In genomic region chr13:97555312-97555711, GRCm38 (mm10) we compare ENCODE assay signal across 32 mouse cellular contexts.
"Had no signal": no experiment of that assay in that cellular context is flagged by ENCODE, and none has a peak within 500 bp of the region (broad histone marks: within the 10 kb centered on the region; RNA-seq: fewer than 3 reads in every experiment).

No protein-coding gene starts in this region.

- H3K4me1 ChIP-seq: limb, embryonic 10.5 days; limb, embryonic 13.5 days; limb, embryonic 15.5 days; liver, embryonic 12.5 days; liver, embryonic 13.5 days; liver, embryonic 15.5 days; megakaryocyte, embryonic 14.5 days; midbrain, embryonic 15.5 days had no signal

- H3K9ac ChIP-seq: limb, embryonic 12.5 days; limb, embryonic 13.5 days; limb, embryonic 15.5 days; liver, embryonic 12.5 days; liver, embryonic 13.5 days; liver, embryonic 14.5 days; liver, embryonic 15.5 days; liver, postnatal 0 days; lung, embryonic 14.5 days; lung, embryonic 15.5 days; midbrain, embryonic 12.5 days; midbrain, embryonic 13.5 days; midbrain, embryonic 15.5 days; neural tube, embryonic 12.5 days had no signal

- ATAC-seq: liver, embryonic 12.5 days; liver, postnatal 0 days; lung, postnatal 0 days; midbrain, embryonic 13.5 days; midbrain, embryonic 15.5 days; midbrain, embryonic 16.5 days had no signal

- H3K4me2 ChIP-seq: limb, embryonic 12.5 days; limb, embryonic 13.5 days; limb, embryonic 15.5 days; liver, embryonic 11.5 days; liver, embryonic 12.5 days; liver, embryonic 13.5 days; liver, embryonic 15.5 days; lung, embryonic 14.5 days; lung, embryonic 15.5 days; midbrain, embryonic 11.5 days; midbrain, embryonic 12.5 days; midbrain, embryonic 13.5 days; midbrain, embryonic 15.5 days; neural tube, embryonic 12.5 days had no signal

- H3K27me3 ChIP-seq: limb, embryonic 12.5 days; limb, embryonic 13.5 days; limb, embryonic 15.5 days; liver, embryonic 12.5 days; liver, embryonic 13.5 days; liver, embryonic 15.5 days; lung, embryonic 15.5 days; midbrain, embryonic 13.5 days; midbrain, embryonic 15.5 days; neural tube, embryonic 12.5 days had no signal

- H3K36me3 ChIP-seq: limb, embryonic 10.5 days; limb, embryonic 12.5 days; limb, embryonic 13.5 days; limb, embryonic 15.5 days; liver, embryonic 12.5 days; liver, embryonic 13.5 days; liver, embryonic 15.5 days; lung, embryonic 15.5 days; midbrain, embryonic 10.5 days; midbrain, embryonic 12.5 days; midbrain, embryonic 13.5 days; midbrain, embryonic 15.5 days; neural tube, embryonic 12.5 days had no signal

- H3K4me3 ChIP-seq: limb, embryonic 10.5 days; limb, embryonic 12.5 days; limb, embryonic 13.5 days; limb, embryonic 15.5 days; liver, embryonic 12.5 days; liver, embryonic 13.5 days; liver, embryonic 15.5 days; lung, embryonic 15.5 days; megakaryocyte, embryonic 14.5 days; midbrain, embryonic 10.5 days; midbrain, embryonic 12.5 days; midbrain, embryonic 13.5 days; midbrain, embryonic 15.5 days; myocyte; neural tube, embryonic 12.5 days had no signal

- H3K9me3 ChIP-seq: limb, embryonic 10.5 days; limb, embryonic 12.5 days; limb, embryonic 15.5 days; liver, embryonic 12.5 days; liver, embryonic 13.5 days; liver, embryonic 15.5 days; lung, embryonic 15.5 days; midbrain, embryonic 12.5 days; midbrain, embryonic 15.5 days; neural tube, embryonic 12.5 days had no signal

- DNase-seq: left cerebral cortex, postnatal 4 days; liver; liver, embryonic 13.5 days; liver, postnatal 0 days; lung, adult 18-20 months; lung, adult 2 months; lung, embryonic 14.5 days; lung, postnatal 10 days; lung, postnatal 14 days; lung, postnatal 36 days; lung, postnatal 4 days; midbrain, embryonic 14.5 days had no signal

- H3K27ac ChIP-seq: limb, embryonic 10.5 days; limb, embryonic 12.5 days; limb, embryonic 13.5 days; limb, embryonic 15.5 days; liver, embryonic 12.5 days; liver, embryonic 13.5 days; liver, embryonic 14.5 days; liver, embryonic 15.5 days; lung, embryonic 15.5 days; macrophage; midbrain, embryonic 10.5 days; midbrain, embryonic 12.5 days; midbrain, embryonic 13.5 days; midbrain, embryonic 15.5 days; neural tube, embryonic 12.5 days had no signal
